Mouse (Mus musculus) kidney, embryonic 14.5 days (tissue): ENCODE measurements around the gene Tex261. TPM values are rescaled to one million over a fixed set of nuclear protein-coding genes. Genes with fewer than 3 reads are reported as not detected.
"Not testable (repeated sequence)": the region's sequence is repeated elsewhere in the genome, so short reads cannot be mapped to it uniquely, and the experiment has no call there.

Experiments
- ATAC-seq: fragments of 200-750 bp; cut with Nextera tagmentation; 2 replicates; pipeline ENCODE4 v1.8.0; 2017; ENCODE audit warnings: moderate number of reproducible peaks, mild to moderate bottlenecking, moderate TSS enrichment, moderate library complexity; ENCODE audit not compliant: low FRiP score, low TSS enrichment
- H3K27ac ChIP-seq: fragments of 300-500 bp; sonication (generic); 2 replicates; pipeline ENCODE4 v1.5.1; 2014; ENCODE audit warnings: low read depth, mild to moderate bottlenecking, low read length, moderate library complexity, mixed read lengths
- H3K27me3 ChIP-seq: fragments of 300-500 bp; sonication (generic); 2 replicates; pipeline ENCODE4 v1.6.1; 2014; ENCODE audit warnings: mild to moderate bottlenecking, low read length; ENCODE audit not compliant: control insufficient read depth, insufficient read depth
- H3K36me3 ChIP-seq: fragments of 300-500 bp; sonication (generic); 2 replicates; pipeline ENCODE4 v1.6.1; 2014; ENCODE audit warnings: low read length, mixed read lengths; ENCODE audit not compliant: control insufficient read depth, insufficient read depth
- H3K4me1 ChIP-seq: fragments of 300-500 bp; sonication (generic); 2 replicates; pipeline ENCODE4 v1.6.1; 2014; ENCODE audit warnings: low read length, mixed read lengths; ENCODE audit not compliant: control insufficient read depth, insufficient read depth
- H3K4me2 ChIP-seq: fragments of 300-500 bp; sonication (generic); replicated peaks from 2 replicates; pipeline ENCODE4 v1.6.1; 2014; ENCODE audit warnings: low read depth, mild to moderate bottlenecking, low read length
- H3K4me3 ChIP-seq: fragments of 300-500 bp; sonication (generic); 2 replicates; pipeline ENCODE4 v1.5.1; 2014; ENCODE audit warnings: mild to moderate bottlenecking, low read length
- H3K9ac ChIP-seq: fragments of 300-500 bp; sonication (generic); 2 replicates; pipeline ENCODE4 v1.6.1; 2014; ENCODE audit warnings: low read depth, mild to moderate bottlenecking, low read length, moderate library complexity
- H3K9me3 ChIP-seq: fragments of 300-500 bp; sonication (generic); 2 replicates; pipeline ENCODE4 v1.6.1; 2016; ENCODE audit warnings: low read length; ENCODE audit not compliant: control insufficient read depth
- WGBS: fragments of 180-500 bp; shearing (Covaris S2); extraction: QIAGEN DNeasy Blood & Tissue Kit; methylation state at CpG from one replicate; pipeline ENCODE4 v1.1.7; 2014; 5-methylcytosine and 5-hydroxymethylcytosine counted together
- polyA plus RNA-seq: library from polyadenylated mRNA; unstranded; fragments of >200 nt; fragmentation: Nextera tagmentation; extraction: Ambion mirVana; gene quantifications from 2 replicates; pipeline ENCODE4 v1.2.1, GENCODE M21; 2014

Tex261 gene
- polyA plus RNA-seq, 1 experiment from 2014 or later: 67.3 TPM

- Histone ChIP-seq H3K4me2 (peak within 1 kb of the TSS; percentile 93), H3K9me3 (no peaks in the 10 kb centered on the region), H3K27me3 (no peaks in the 10 kb centered on the region), H3K36me3 (no peaks in the 10 kb centered on the region; the same call in 1 of the 2 replicates), H3K9ac (peak within 1 kb of the TSS; percentile 64), H3K4me1 (peaks cover 5% of the 10 kb centered on the region), H3K27ac (peak within 1 kb of the TSS; percentile 90), H3K4me3 (peak within 1 kb of the TSS; percentile 69)
- WGBS: under 1% methylated on average over 43 of the region's 43 CpGs
- peak; percentile 95 for ATAC-seq
Observed at GRCm38 (mm10) chr6:83794760-83795296, 19.2 kb upstream of the Tex261 start, which contains the start of gene Nagk. Gene Nagk (plus strand): TSS chr6:83794982.

DNA sequence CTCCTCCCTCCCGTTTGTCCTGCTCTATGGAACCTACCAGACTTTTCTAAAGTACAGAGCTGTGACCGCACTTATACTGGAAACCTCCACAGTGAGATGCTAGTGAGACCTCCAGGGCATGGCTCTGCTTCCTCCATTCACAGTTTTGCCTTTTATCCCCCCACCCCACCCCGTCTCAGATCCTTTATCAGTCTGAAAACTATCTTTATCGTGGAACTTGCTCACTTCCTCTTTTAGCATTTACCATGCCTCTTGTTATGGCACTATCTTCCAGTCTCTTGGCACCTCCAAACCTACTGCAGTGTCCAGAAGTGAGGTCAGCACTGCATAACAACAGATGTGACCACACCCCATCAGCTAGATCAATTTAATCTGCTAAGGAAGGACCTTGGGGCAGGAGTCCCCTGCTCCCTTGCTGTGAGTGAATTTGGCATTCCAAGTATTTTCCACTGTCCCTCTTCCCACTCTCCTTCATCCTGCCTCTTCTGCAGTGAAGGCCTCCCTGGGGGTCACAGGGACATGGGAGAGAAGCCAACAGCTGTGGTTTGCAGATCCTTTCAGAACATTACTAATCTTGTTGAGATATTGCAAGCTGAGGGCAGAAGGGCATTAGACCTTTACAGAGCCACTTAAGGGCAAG is 15.8 kb upstream of the Tex261 start:
- H3K4me1 ChIP-seq: peaks cover 10% of the 10 kb centered on the region
- H3K9ac ChIP-seq: no peak overlapping the region
- no peaks in the 10 kb centered on the region for H3K27me3 ChIP-seq
- 70% methylated on average over 4 of the region's 4 CpGs for WGBS
- no peaks in the 10 kb centered on the region for H3K9me3 ChIP-seq
- no peaks in the 10 kb centered on the region for H3K36me3 ChIP-seq
- ATAC-seq: no peak
- no peak overlapping the region for H3K27ac ChIP-seq
- no peak overlapping the region for H3K4me2 ChIP-seq
- H3K4me3 ChIP-seq: no peak overlapping the region

GRCm38 (mm10) chr6:83790533-83790932 is 14.9 kb upstream of the Tex261 start:
- H3K27ac ChIP-seq, H3K9me3 ChIP-seq, H3K9ac ChIP-seq, H3K4me3 ChIP-seq, H3K27me3 ChIP-seq, H3K4me2 ChIP-seq, H3K36me3 ChIP-seq, ATAC-seq: not testable (repeated sequence)
- H3K4me1 ChIP-seq: peaks cover 10% of the 10 kb centered on the region
- WGBS: 89% methylated on average over 5 of the region's 5 CpGs

DNA sequence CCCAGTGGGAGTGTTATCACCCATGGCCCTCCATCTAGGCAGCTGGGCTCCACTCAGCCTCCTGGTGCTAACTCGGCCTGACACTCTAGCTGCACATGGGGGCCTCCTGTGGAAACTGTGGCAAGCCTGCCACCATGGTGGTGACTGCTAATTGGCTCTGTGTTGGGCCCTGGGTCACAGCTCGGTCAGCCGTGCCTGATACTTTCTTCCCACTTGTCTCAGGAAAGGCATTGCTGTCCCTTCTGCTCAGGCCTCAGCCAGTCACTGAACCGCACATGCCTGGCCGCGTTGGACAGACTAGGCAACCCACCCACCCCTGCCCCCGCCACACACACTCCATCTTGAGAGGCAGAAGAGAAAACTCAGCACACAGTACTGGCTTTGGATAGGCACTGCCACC is 12.9 kb upstream of the Tex261 start:
- H3K4me3 ChIP-seq: no peak overlapping the region
- peak; percentile 83 for ATAC-seq
- H3K4me2 ChIP-seq: no peak overlapping the region
- no peak overlapping the region for H3K9ac ChIP-seq
- no peak overlapping the region for H3K27ac ChIP-seq
- no peaks in the 10 kb centered on the region for H3K27me3 ChIP-seq
- no peaks in the 10 kb centered on the region for H3K9me3 ChIP-seq
- H3K36me3 ChIP-seq: no peaks in the 10 kb centered on the region
- 37% methylated on average over 7 of the region's 7 CpGs for WGBS
- peaks cover 5% of the 10 kb centered on the region; the same call in 1 of the 2 replicates for H3K4me1 ChIP-seq

- no peaks in the 10 kb centered on the region for H3K27me3 ChIP-seq
- WGBS: 64% methylated on average over 3 of the region's 3 CpGs
- no peak overlapping the region for H3K9ac ChIP-seq
- no peak overlapping the region for H3K27ac ChIP-seq
- H3K4me1 ChIP-seq: peaks cover 5% of the 10 kb centered on the region; the same call in 1 of the 2 replicates
- no peak for ATAC-seq
- H3K36me3 ChIP-seq: no peaks in the 10 kb centered on the region
- H3K9me3 ChIP-seq: no peaks in the 10 kb centered on the region
- H3K4me3 ChIP-seq: no peak overlapping the region
- no peak overlapping the region for H3K4me2 ChIP-seq
Observed at GRCm38 (mm10) chr6:83786426-83786825, 10.8 kb upstream of the Tex261 start.

- ATAC-seq: no peak
- Histone ChIP-seq H3K9me3 (no peaks in the 10 kb centered on the region), H3K27ac (no peak overlapping the region), H3K4me3 (no peak overlapping the region), H3K36me3 (no peaks in the 10 kb centered on the region), H3K4me2 (no peak overlapping the region), H3K4me1 (0 out of 2 replicates have a peak, but pooled peaks cover 5% of the 10 kb centered on the region), H3K27me3 (no peaks in the 10 kb centered on the region), H3K9ac (no peak overlapping the region)
- 6% methylated on average over 5 of the region's 5 CpGs for WGBS
Observed at GRCm38 (mm10) chr6:83779026-83779425, 3.4 kb upstream of the Tex261 start.

- H3K9ac ChIP-seq: no peak overlapping the region
- no peaks in the 10 kb centered on the region for H3K36me3 ChIP-seq
- no peaks in the 10 kb centered on the region for H3K9me3 ChIP-seq
- H3K4me1 ChIP-seq: 0 out of 2 replicates have a peak, but pooled peaks cover 5% of the 10 kb centered on the region
- H3K4me3 ChIP-seq: no peak overlapping the region
- no peak overlapping the region for H3K4me2 ChIP-seq
- no peaks in the 10 kb centered on the region for H3K27me3 ChIP-seq
- 73% methylated on average over 7 of the region's 7 CpGs for WGBS
- no peak for ATAC-seq
- H3K27ac ChIP-seq: no peak overlapping the region
Observed at GRCm38 (mm10) chr6:83778306-83778705, 2.7 kb upstream of the Tex261 start.

- 0% methylated on average over 14 of the region's 14 CpGs for WGBS
- Histone ChIP-seq H3K4me1 (0 out of 2 replicates have a peak, but pooled peaks cover 5% of the 10 kb centered on the region), H3K4me3 (peak overlapping the region; percentile 96), H3K27me3 (no peaks in the 10 kb centered on the region), H3K27ac (peak overlapping the region; percentile 79), H3K9ac (peak overlapping the region; percentile 93), H3K4me2 (peak overlapping the region; percentile 84), H3K36me3 (peaks cover 26% of the 10 kb centered on the region), H3K9me3 (no peaks in the 10 kb centered on the region)
- ATAC-seq: peak; percentile 51
Observed at GRCm38 (mm10) chr6:83774781-83775563, 641 bp downstream of the Tex261 start.
